24 mouse cellular contexts compared by ENCODE assay signal in the genomic region with DNA sequence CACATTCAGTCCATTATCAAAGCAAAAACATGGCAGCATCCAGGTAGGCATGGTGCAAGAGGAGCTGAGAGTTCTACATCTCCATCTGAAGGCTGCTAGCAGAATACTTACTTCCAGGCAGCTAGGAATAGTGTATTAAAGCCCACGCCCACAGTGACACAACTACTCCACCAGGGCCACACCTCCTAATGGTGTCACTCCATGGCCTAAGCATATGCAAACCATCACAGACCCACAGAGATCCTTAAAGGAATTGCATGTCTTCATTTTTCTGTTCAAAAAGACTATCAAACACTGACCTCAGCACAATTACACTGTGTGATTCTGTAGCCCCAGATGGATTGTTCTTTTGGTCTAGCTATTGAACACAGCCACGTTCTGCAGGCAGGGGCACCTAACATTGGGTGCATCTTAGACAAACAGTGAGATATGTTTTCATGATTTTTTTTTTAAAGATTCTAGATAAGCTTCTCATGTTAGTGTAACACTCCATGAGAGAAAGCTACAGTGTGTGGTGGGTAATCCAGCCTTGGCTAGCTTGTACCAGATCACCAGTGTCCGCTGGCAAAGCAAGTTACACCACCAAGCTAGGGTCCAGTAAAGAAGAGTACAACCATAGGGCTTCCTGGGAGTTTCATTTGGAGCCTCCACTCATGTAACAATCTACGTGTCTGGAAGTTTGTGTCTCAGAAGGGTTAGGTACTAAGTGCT.
A peak's percentile ranks its signal among the peaks of the same experiment; 100 is the strongest.
DNase-seq lines count a peak whose midpoint lies in the region; ATAC-seq and TF ChIP-seq lines count a peak whose summit lies in the region.
"Had no signal": no experiment of that assay in that cellular context is flagged by ENCODE, and none has a peak within 500 bp of the region (broad histone marks: within the 10 kb centered on the region; RNA-seq: fewer than 3 reads in every experiment).

No protein-coding gene starts in this region.

- no peak for TF ChIP-seq CTCF in heart, adult 2 months (IDR thresholded peaks at IDR 0.05)
- TF ChIP-seq CTCF in liver, postnatal 0 days (IDR thresholded peaks at IDR 0.05; ENCODE audit: low read depth): no peak

- no peaks in the 10 kb centered on the region for H3K79me2 ChIP-seq in heart, adult 2 months (replicated peaks; ENCODE audit: control insufficient read depth, insufficient read depth, low read length)

- no peak; the same call in 1 of the 2 replicates for ATAC-seq in liver, postnatal 0 days
- no peak for ATAC-seq in liver, embryonic 12.5 days
- peak; percentile 72 for ATAC-seq in erythroid progenitor cell, adult 5-6 weeks (replicated peaks; ENCODE audit: low FRiP score, poor library complexity, severe bottlenecking)
- peak; percentile 63 for ATAC-seq in megakaryocyte-erythroid progenitor cell, adult 5-6 weeks (replicated peaks; ENCODE audit: low FRiP score, low TSS enrichment, poor library complexity, severe bottlenecking)
- ATAC-seq: CD4-positive, CD25-positive, alpha-beta regulatory T cell, adult 4 months; forebrain, embryonic 14.5 days had no signal

- WGBS in heart, adult 2 months: 81% methylated on average over 4 of the region's 4 CpGs
- 66% methylated on average over 4 of the region's 4 CpGs for WGBS in liver, postnatal 0 days (ENCODE audit: insufficient replicate concordance)
- 76% methylated on average over 4 of the region's 4 CpGs for WGBS in liver, embryonic 12.5 days (ENCODE audit: insufficient replicate concordance)

- no peak overlapping the region for H3K4me3 ChIP-seq in heart, adult 2 months
- no peak overlapping the region for H3K4me3 ChIP-seq in liver, postnatal 0 days (ENCODE audit: low read depth, low read length)
- H3K4me3 ChIP-seq in liver, embryonic 12.5 days: no peak overlapping the region
- H3K4me3 ChIP-seq: embryonic facial prominence, embryonic 10.5 days; embryonic facial prominence, embryonic 12.5 days; erythroblast, embryonic 14.5 days had no signal

- H3K9me3 ChIP-seq in liver, postnatal 0 days (ENCODE audit: low read length): no peaks in the 10 kb centered on the region
- peaks cover 3% of the 10 kb centered on the region; the same call in 1 of the 2 replicates for H3K9me3 ChIP-seq in liver, embryonic 12.5 days (replicated peaks)
- H3K9me3 ChIP-seq: embryonic facial prominence, embryonic 10.5 days; embryonic facial prominence, embryonic 12.5 days had no signal

- no peak for TF ChIP-seq POLR2A in heart, adult 2 months (IDR thresholded peaks at IDR 0.05; ENCODE audit: insufficient read depth, low read depth, low read length)

- no peak overlapping the region for H3K4me2 ChIP-seq in liver, postnatal 0 days (ENCODE audit: low read depth, low read length)
- no peak overlapping the region for H3K4me2 ChIP-seq in liver, embryonic 12.5 days
- H3K4me2 ChIP-seq: embryonic facial prominence, embryonic 12.5 days had no signal

- no peaks in the 10 kb centered on the region for H3K4me1 ChIP-seq in heart, adult 2 months (ENCODE audit: control insufficient read depth, insufficient read depth, low read length)
- peaks cover 6% of the 10 kb centered on the region for H3K4me1 ChIP-seq in liver, postnatal 0 days (ENCODE audit: insufficient read depth)
- H3K4me1 ChIP-seq in liver, embryonic 12.5 days: no peaks in the 10 kb centered on the region
- H3K4me1 ChIP-seq: embryonic facial prominence, embryonic 10.5 days; embryonic facial prominence, embryonic 12.5 days had no signal

- DNase-seq in heart, adult 11 months: peak; percentile 42
- DNase-seq in heart, adult 2 months: no peak
- no peak for DNase-seq in liver, postnatal 0 days
- no peak for DNase-seq in thymus, postnatal 25 days
- no peak for DNase-seq in adrenal gland, adult 18-20 months (ENCODE audit: low spot score in 2 of 2)
- DNase-seq: adrenal gland, adult 8-10 months; adrenal gland, postnatal 14 days; adrenal gland, postnatal 36 days; B cell, adult 2 months; cerebellum, adult 11-12 months; cerebellum, adult 2 months; cerebellum, adult 9-11 months; cerebellum, postnatal 14 days; cerebellum, postnatal 36 days had no signal

- H3K36me3 ChIP-seq in heart, adult 2 months (ENCODE audit: control insufficient read depth, insufficient read depth, low read length): no peaks in the 10 kb centered on the region
- H3K36me3 ChIP-seq in liver, postnatal 0 days (replicated peaks; ENCODE audit: insufficient read depth, low read length): no peaks in the 10 kb centered on the region
- no peaks in the 10 kb centered on the region for H3K36me3 ChIP-seq in liver, embryonic 12.5 days
- H3K36me3 ChIP-seq: embryonic facial prominence, embryonic 10.5 days; embryonic facial prominence, embryonic 12.5 days; G1E had no signal

- intact Hi-C loops in heart, adult 2 months (cut with DNase I): no loop called here

- TF ChIP-seq EP300 in heart, adult 2 months (IDR thresholded peaks at IDR 0.05; ENCODE audit: insufficient read depth, low read depth, low read length): no peak
- no peak for TF ChIP-seq EP300 in liver, postnatal 0 days (IDR thresholded peaks at IDR 0.05; ENCODE audit: low read depth)

- no peak overlapping the region for H3K27ac ChIP-seq in heart, adult 2 months
- H3K27ac ChIP-seq in liver, postnatal 0 days (ENCODE audit: low read depth): peak overlapping the region; percentile 39; the same call in 1 of the 2 replicates
- no peak overlapping the region for H3K27ac ChIP-seq in liver, embryonic 12.5 days
- H3K27ac ChIP-seq: embryonic facial prominence, embryonic 10.5 days; embryonic facial prominence, embryonic 12.5 days had no signal

- H3K27me3 ChIP-seq in heart, adult 2 months (ENCODE audit: control insufficient read depth, insufficient read depth, low read length): no peaks in the 10 kb centered on the region
- no peaks in the 10 kb centered on the region for H3K27me3 ChIP-seq in liver, postnatal 0 days (ENCODE audit: insufficient read depth, low read length)
- no peaks in the 10 kb centered on the region; the same call in 1 of the 2 replicates for H3K27me3 ChIP-seq in liver, embryonic 12.5 days (replicated peaks)
- H3K27me3 ChIP-seq: CH12.LX; embryonic facial prominence, embryonic 12.5 days had no signal

- no peak overlapping the region for H3K9ac ChIP-seq in heart, adult 2 months (ENCODE audit: low read depth, low read length)
- H3K9ac ChIP-seq in liver, postnatal 0 days (replicated peaks): no peak overlapping the region
- no peak overlapping the region for H3K9ac ChIP-seq in liver, embryonic 12.5 days
- H3K9ac ChIP-seq: embryonic facial prominence, embryonic 12.5 days had no signal

Comparison
In these comparisons a context has a peak if more than half of its experiments do, and no peak if none do; other contexts are left out.
1. ATAC-seq: peak in erythroid progenitor cell, adult 5-6 weeks (single experiment) and megakaryocyte-erythroid progenitor cell, adult 5-6 weeks (single experiment); none in liver, postnatal 0 days (single experiment) and liver, embryonic 12.5 days (single experiment).